Mouse (Mus musculus) frontal cortex, adult 2 months (tissue): ENCODE measurements around the gene Armt1. TPM values are rescaled to one million over a fixed set of nuclear protein-coding genes. Genes with fewer than 3 reads are reported as not detected.
"Not testable (repeated sequence)": the region's sequence is repeated elsewhere in the genome, so short reads cannot be mapped to it uniquely, and the experiment has no call there.

ENCODE experiments used
- DNase-seq, 2 experiments: peaks; one replicate each; pipeline ENCODE4 v3.0.0; 2022; ENCODE audit warnings: low spot score in 1 of 2; ENCODE audit errors: extremely low spot score in 1 of 2
- polyA plus RNA-seq: library from polyadenylated mRNA; depleted of rRNA; stranded (reverse); fragments of >200 nt; gene quantifications from 2 replicates; pipeline ENCODE4 v1.2.3, GENCODE M21; 2012

Gene Armt1
- polyA plus RNA-seq, 1 experiment, result 20.9 TPM

DNA sequence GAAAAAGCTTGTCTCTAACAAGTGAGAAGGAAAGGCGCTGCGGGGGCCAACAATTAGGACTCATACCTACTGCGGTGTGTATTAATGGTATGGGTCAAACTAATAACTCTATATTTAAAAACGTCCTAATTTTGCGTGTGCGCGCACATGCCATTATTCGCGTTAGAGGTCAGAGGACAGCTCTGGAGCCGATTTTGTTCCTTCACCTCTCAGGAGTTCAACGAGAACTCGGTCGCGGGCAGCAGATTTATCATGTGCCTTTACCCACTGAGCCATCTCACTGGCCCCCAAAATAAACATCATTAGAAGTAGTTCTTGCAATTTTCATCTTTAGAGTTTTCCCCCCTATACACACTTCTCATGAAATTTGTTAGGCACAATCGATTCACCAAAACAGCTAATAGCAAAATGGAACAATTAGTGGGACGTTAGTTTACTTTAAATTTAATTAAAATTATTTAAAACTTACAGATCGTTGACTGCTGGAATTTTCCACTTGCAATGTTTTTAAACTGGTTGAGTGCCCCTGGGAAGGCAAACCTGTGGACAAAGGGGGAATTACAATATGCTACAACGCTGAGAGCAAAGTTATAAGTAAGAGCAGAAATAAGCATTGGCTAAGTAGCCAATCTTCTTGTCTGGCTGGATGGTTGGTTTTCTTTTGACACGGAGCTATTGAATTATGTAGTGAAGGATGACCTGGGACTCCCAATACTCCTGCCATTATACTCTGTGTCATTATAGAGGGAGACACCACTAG, 909 bp downstream of the Armt1 start:
- peak in 1 of 2 experiments; percentile 13 for DNase-seq

DNA sequence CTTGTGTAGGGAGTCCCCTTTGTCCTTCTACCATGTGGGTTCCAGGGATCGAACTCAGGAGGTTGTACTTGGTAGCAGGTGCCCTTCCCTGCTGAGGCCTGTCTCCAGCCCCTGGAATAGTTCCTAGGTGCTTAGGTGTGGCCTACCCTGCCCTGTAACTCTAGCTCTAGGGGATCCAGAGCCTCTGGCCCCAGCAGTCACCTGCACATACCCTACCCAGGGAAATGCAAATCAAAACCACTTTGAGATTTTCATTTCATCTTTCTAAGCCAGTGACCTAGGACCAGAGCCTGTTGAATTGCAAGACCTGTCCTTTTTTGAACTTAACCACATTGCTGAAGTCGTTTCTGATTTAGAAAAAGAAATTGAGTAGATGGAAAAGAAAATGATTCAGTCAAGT, 1.6 kb downstream of the Armt1 start:
- not testable (repeated sequence) for DNase-seq

DNA sequence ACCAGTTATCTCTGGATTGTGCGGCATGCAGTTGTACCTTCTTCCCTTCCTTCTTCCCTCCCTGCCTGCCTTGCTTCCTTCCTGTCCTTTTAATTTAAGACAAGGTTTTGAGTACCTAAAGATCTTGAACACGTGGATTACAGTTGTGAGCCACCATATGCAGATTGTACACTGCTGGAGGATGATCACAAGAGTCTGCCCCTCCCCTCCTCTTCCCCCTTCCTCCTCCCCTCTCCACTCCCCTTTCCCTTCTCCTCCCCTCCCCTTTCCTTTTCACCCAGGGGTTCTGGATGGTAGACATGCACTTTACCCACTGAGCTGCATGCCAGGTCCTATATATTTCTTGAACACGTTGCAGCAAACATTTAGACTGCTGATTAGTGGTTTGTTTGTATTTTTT, 3.1 kb downstream of the Armt1 start:
- no peak for DNase-seq

DNA sequence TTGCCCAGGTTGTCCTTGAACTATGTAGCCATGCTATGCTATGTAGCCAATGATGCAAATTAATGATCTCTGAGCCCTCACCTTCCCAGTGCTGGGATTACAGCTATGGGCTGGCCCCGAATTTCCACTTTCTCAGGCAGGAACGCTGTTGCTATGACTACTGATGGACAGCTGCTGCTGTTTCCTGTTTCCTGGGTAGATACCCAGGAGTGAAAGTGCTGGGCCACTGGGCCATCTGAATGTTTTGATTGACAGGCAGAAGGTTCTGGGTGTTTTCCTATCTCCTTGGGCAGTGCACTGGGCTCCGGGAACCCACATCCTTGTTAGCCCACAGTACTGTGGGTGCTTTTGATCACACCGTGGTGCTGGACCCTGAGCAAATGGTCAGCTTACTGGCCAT, 24.1 kb downstream of the Armt1 start:
- DNase-seq, result no peak

DNA sequence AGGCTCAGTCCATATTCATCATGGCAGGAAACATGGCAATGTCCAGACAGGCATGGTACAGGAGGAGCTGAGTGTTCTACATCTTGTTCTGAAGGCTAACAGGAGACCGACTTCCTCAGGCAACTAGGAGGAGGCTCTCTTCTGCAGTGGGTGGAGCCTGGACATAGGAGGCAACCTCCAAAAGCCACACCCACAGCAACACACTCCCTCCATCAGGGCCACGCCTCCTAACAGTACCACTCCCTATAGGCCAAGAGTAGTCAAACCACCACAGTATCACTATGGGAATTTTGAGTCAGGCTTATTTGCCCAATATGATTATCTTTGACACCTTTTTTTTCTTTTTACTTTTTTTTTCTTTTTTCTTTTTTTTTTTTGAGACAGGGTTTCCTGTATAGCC, 27.9 kb downstream of the Armt1 start:
- DNase-seq, result no peak

DNA sequence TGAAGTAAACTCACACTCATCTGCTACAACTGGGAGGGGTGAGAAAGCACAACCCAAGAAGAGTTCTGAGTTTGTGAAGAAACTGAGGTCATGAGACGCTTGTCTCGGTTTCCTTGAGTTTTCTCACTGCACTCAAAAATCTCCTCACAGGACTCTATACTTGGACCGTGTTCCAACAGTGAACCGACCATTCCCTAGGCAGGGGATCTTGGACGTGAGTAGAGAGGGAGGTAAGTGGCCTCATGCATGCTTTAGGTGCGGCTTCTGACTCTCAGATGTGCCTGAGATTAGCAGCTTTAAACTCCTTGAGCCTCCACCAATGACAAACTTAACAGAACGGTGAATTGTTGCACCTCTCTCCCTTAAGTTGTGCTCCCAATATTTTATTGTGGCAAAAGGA, 33.5 kb downstream of the Armt1 start:
- no peak for DNase-seq

DNA sequence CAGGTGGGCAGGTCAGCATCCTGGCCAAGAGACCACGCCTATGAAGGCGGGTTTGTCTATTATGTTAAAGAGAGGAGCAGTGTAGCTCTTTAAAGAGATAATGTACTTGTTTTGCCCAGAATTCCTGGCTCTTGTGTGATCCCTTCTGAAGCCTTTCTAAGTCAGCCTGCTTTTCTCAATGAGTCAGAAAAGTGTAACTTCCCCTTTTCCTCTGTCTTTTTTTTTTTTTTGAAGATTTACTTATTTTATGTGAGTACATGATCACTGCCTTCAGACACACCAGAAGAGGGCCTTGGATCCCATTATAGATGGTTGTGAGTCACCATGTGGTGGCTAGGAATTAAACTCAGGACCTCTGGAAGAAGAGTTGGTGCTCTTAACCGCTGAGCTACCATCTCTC, 37.1 kb downstream of the Armt1 start:
- DNase-seq, result no peak

DNA sequence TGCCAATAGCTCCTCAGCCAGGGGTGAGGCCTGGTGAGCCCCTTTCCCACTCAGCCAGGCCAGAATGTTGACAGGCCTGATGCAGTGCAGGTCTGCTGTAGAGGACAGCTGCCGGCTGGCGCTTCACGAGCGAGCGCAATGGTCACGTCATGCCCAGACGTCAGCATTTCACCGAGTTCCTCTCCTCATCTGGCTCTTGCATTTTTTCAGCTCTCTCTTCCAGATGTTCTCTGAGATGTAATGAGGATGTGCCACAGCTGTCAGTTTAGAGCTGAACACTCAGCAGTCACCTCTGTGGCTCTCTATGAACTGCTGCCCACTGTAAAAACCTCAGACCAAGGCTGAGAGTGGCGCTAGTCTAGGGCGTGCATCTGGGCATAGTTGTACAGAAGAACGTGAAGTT, 41.3 kb downstream of the Armt1 start:
- no peak for DNase-seq

DNA sequence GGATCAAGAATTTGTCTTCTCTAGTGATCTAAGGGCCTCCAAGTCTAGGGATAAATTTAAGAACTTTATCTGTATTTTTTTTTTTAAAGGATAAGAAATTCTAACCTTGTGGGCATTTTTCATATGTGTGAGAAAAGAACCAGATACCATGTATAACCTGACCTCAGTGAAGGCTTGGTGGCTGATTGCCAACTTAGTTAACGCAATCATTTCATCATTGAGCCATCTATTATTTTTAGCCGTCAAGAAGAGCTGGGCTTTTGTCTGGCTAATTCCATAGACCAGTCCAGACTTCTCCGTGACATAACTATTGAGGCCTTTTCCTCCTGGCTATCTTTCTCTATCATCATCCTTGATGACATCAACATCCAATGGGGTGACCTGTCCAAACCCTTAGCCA, 43.2 kb downstream of the Armt1 start:
- DNase-seq, result no peak

DNA sequence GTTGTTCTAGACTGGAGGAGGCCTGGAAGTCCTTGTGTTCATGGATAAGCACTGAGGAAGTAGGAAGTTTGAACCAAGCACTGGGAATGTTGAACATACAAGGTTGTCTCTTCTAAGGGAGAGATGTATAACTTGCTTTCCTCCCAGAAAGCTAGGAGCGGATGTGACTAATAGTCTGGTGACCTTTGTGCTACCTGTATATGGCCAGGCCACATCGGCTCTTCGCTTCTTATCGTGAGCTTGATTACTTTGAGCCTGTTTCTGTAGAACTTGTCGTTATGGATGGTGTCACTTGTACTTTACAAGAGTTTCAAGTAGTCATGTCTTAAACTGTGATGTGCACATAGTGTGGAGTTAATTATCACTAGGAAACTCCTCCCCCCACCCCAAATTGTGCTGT, 44.3 kb downstream of the Armt1 start:
- no peak for DNase-seq

DNA sequence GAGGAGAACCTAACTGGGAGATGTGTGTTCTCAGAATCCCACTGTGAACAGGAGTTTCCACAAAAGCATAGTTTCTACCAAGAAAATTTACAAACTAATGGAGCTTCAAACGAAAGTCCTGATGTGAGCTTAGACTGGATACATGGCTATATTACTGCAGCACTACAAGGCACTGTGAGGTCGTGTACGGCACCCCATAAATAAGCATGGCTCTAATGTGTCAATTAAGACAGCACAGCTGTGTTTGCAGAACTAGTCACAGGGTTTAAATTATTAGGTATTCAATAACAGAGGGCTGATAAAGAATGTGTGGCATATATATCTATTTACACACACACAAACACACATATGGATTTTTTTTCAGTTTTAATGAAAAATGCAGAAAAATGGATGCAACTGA, 48.7 kb downstream of the Armt1 start:
- no peak for DNase-seq

DNA sequence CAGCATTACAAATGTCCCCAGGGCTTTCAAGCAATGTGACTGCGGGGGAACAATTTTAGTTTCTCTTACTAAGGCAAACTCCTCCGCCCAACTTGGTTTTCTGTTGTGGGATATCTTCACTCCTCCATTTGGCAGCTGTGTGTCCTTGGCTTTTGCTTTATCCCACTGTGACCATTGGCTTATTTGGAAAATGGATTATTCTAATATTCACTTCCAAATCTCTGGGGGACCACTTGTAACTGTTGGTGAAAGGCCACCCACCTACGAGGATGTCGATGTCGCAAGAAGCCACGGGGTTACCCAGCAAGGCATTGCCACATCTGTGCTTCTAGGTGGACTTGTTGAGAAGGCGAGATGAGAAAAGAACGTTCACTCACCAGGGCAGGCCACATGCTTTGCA, 49.4 kb downstream of the Armt1 start:
- no peak for DNase-seq

DNA sequence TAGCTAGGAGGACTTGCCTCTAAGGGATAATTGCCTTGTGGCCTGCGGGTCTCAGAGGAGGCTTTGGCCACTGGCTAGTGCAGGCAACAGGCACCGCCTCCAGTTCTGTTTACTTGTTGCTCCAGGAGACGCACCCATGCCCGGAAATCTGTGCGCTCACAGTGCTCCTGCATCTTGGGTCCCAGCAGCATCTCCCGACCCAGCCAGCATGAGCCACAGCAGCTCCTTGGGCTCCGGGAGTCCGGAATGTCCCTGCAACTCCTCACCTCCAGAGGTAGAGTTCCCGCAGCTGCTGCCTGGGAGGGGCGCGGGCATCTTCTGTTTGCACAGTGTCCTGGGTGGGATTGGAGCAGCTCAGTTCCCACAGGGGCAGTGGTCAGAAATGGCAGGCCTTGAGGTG, 50.1 kb downstream of the Armt1 start, which contains the start of gene Ccdc170:
Gene Ccdc170 (plus strand): TSS at position 148 of the 400 bp plus-strand sequence.
- no peak for DNase-seq

DNA sequence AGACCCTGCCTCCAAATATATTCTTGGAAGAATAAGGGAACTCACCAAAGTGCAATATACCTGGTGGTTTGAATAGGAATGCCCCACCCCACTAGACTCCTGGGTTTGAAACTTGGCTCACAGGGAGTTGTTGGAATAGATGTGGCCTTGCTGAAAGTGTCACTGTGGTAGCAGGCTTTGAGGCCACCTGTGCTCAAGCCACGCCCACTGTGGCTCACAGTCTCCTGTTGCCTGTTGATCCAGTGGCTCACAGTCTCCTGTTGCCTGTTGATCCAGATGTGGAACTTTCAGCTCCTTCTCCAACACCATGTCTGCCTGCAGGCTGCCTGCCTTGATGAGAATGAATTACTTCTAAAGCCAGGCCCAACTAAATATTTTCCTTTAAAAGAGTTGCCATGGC, 51.6 kb downstream of the Armt1 start:
- no peak for DNase-seq

DNA sequence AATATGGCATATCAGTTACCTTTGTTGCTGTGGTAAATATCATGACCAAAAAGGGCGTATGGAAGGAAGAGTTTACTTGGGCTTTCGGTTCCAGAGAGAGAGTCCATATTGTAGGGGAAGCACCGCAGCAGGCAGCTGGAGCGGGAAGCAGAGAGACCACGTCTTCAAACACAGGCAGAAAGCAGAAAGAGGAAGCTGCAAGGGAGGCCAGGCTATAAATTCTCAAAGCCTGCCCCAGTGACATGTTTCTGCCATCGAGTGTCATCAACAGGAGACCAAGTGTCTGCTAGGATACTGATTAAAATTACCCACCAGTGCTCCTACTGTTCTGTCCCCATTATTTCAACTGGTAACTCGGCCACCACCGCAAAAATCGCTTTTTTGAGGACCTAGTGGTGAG, 52.7 kb downstream of the Armt1 start:
- DNase-seq, result no peak

DNA sequence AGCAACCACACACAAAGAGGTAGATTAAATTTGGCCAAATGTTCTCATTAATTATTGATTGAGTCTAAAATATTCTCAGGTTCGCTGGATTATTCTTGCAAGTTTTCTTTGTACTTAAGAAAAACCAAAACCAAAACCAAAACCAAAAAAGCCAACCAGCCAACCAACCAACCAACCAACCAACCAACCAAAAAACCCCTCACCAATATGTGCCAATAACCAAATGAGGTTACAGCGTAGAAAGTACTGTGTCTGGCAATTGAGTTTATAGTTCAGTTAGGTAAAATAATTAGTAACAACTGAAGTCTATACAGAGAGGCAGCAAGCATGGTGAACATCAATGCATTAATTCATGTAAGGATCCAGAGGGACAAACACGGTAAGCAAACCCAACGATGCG, 57.6 kb downstream of the Armt1 start:
- no peak for DNase-seq

DNA sequence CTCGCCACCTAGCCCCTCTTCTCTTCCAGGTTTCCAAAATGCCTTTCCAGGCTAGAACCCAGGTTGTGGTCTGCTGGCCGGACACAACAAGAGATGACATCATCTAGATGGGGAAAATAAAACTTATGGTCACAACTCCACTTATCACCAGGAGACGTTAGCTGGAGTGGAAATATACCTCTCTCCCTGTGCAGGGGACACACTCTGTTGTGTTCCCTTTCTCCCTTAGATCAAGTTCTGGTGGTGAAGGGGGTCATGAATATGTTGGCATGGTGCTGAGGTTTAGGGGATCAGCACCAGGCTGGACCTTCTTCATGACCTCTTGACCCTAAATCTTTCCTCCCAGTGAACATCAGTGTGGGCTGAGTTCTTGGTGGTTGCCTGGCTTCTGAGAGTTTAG, 59.0 kb downstream of the Armt1 start:
- no peak for DNase-seq

DNA sequence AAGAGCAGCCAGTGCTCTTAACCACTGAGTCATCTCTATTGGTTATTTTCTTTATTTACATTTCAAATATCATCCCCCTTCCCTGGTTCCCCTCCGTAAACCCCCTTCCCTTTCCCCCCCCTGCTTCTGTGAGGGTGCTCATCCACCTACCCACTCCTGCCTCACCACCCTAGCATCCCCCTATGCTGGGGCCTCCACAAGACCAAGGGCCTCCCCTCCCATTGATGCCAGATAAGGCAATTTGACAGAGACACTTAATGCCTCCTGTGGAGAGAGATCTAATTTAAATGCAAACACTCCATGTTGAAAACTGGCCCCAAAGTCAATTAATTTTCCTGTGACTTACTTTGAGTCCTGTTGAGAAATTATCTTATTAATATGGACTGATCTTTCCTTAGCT, 59.8 kb downstream of the Armt1 start:
- DNase-seq, result no peak

DNA sequence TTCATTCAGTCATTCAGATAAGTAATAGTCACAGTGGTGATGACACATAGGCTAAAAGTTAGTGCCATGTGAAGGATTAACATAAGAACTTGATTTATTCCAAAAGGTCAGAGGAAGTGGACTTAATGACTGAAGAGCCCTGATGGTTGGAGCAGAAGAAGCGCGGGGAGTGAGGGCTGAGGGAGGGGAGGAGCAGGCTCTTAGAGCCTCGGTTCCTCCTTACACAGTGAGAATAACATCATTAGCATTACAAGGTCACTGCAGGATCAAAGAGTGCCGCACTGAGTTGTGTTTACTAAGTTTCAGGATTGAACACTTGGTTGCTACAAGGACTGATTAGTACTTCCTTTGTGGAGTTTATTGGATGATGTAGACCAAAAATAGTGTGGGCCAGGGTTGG, 60.6 kb downstream of the Armt1 start:
- DNase-seq, result no peak

DNA sequence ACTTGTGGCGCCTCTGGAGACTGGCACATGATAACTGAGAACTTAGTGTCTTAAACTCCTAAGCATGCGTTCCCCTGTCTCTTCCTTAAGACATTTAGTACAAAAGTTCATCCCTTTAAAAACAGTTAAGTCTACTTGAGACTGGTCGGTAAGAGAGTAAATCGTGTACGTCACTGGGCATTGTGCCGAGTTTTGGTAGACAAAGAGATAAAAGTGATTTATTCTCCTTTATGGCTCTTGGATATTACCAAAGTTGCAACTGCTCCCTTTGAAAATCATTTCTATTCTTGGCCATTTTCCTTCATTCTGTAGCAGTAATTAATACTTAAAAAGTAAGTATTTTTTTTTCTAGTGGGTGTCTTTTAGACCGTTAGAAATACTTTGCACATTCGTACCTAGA, 71.0 kb downstream of the Armt1 start:
- no peak for DNase-seq
